18 mouse cellular contexts compared by ENCODE assay signal in genomic region chrX:36772591-36772990, GRCm38 (mm10). TPM values are rescaled to one million over a fixed set of nuclear protein-coding genes. Genes with fewer than 3 reads are reported as not detected.
"Had no signal": no experiment of that assay in that cellular context is flagged by ENCODE, and none has a peak within 500 bp of the region (broad histone marks: within the 10 kb centered on the region; RNA-seq: fewer than 3 reads in every experiment).

No protein-coding gene starts in this region.

- H3K9ac ChIP-seq: lung, embryonic 14.5 days; midbrain, embryonic 12.5 days; midbrain, embryonic 15.5 days; neural tube, embryonic 12.5 days had no signal

- H3K9me3 ChIP-seq: midbrain, embryonic 10.5 days; midbrain, embryonic 12.5 days; midbrain, embryonic 15.5 days; neural tube, embryonic 12.5 days had no signal

- DNase-seq: lung, adult 18-20 months; lung, embryonic 14.5 days; lung, postnatal 10 days; lung, postnatal 4 days; retina, postnatal 1 day; right cerebral cortex, adult 18-20 months; right cerebral cortex, postnatal 25 days; right cerebral cortex, postnatal 4 days; spleen, adult 18-20 months; thymus, adult 18-20 months; thymus, postnatal 14 days; thymus, postnatal 36 days had no signal

- H3K27ac ChIP-seq: midbrain, embryonic 10.5 days; midbrain, embryonic 12.5 days; midbrain, embryonic 15.5 days; neural tube, embryonic 12.5 days had no signal

- H3K4me1 ChIP-seq: midbrain, embryonic 10.5 days; midbrain, embryonic 12.5 days; midbrain, embryonic 15.5 days; neural tube, embryonic 12.5 days had no signal

- ATAC-seq: midbrain, embryonic 15.5 days had no signal

- H3K4me3 ChIP-seq: midbrain, embryonic 10.5 days; midbrain, embryonic 12.5 days; midbrain, embryonic 15.5 days; neural tube, embryonic 12.5 days had no signal

- H3K36me3 ChIP-seq: midbrain, embryonic 10.5 days; midbrain, embryonic 12.5 days; midbrain, embryonic 15.5 days; neural tube, embryonic 12.5 days had no signal

- H3K27me3 ChIP-seq: midbrain, embryonic 12.5 days; midbrain, embryonic 15.5 days; neural tube, embryonic 12.5 days had no signal

- H3K4me2 ChIP-seq: lung, embryonic 14.5 days; midbrain, embryonic 12.5 days; midbrain, embryonic 15.5 days; neural tube, embryonic 12.5 days had no signal

RNA-seq across cellular contexts. Expression of gene Slc25a43, which starts 29.1 kb away (rescaled TPM):
- total RNA-seq: megakaryocyte-erythroid progenitor cell, adult 5-6 weeks; monocyte, adult 5-6 weeks had no signal
